ENCODE assay signal across 21 mouse cellular contexts in the genomic region with DNA sequence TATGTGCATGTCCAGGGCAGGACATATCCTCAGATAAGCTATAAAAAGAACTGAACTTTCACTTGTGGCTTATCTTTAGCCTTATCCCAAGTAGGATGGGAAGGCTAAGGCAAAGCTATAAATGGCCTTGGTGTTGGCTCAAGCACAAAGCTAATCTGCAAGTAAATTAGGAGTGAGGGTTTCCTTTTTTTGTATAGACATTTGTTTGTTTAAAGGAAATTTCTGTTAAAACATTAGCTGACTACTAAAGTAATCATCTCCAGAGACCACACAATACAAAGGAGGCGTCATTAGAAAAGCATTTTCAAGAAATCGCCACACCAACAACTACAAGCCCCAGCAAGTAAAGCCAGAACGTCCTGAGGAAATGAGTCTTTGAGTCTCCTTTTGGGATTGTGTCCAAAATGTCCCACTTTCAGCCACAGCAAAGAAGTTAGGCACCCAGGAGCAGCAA. TPM values are rescaled to one million over a fixed set of nuclear protein-coding genes. Genes with fewer than 3 reads are reported as not detected.
A peak's percentile ranks its signal among the peaks of the same experiment; 100 is the strongest.
DNase-seq lines count a peak whose midpoint lies in the region; ATAC-seq and TF ChIP-seq lines count a peak whose summit lies in the region.
"Had no signal": no experiment of that assay in that cellular context is flagged by ENCODE, and none has a peak within 500 bp of the region (broad histone marks: within the 10 kb centered on the region; RNA-seq: fewer than 3 reads in every experiment).

No protein-coding gene starts in this region.

- intact Hi-C loops in gastrocnemius, adult 2 months (cut with DNase I): loop anchor here (2.0 kb wide), 1 partner anchor 19 kb away; no protein-coding TSS in a partner anchor
- intact Hi-C loops in gastrocnemius, postnatal 36 days (cut with DNase I): no loop called here
- intact Hi-C loops in heart, postnatal 10 days (cut with DNase I): no loop called here

- 39% methylated on average over 3 of the region's 3 CpGs for WGBS in heart, embryonic 16.5 days
- 56% methylated on average over 3 of the region's 3 CpGs for WGBS in heart, embryonic 12.5 days
- 74% methylated on average over 3 of the region's 3 CpGs for WGBS in thymus, adult 2 months

- no peak for TF ChIP-seq CTCF in gastrocnemius, adult 2 months (IDR thresholded peaks at IDR 0.05)
- TF ChIP-seq CTCF in thymus, adult 2 months (IDR thresholded peaks at IDR 0.05; ENCODE audit: borderline replicate concordance, control insufficient read depth, extremely low read depth, insufficient read depth, low read length, poor library complexity): no peak

- H3K9me3 ChIP-seq in heart, embryonic 16.5 days (replicated peaks; ENCODE audit: control insufficient read depth, low read length): peaks cover 2% of the 10 kb centered on the region; the same call in 1 of the 2 replicates
- peaks cover 7% of the 10 kb centered on the region; the same call in 1 of the 2 replicates for H3K9me3 ChIP-seq in heart, embryonic 12.5 days (replicated peaks)
- H3K9me3 ChIP-seq: hindbrain, embryonic 12.5 days; kidney, embryonic 15.5 days; limb, embryonic 15.5 days; midbrain, embryonic 12.5 days had no signal

- no peak for DNase-seq in gastrocnemius, adult 2 months
- DNase-seq in gastrocnemius, postnatal 36 days: no peak
- peak; percentile 45 to 50 for DNase-seq in heart, postnatal 10 days
- DNase-seq in lung, postnatal 14 days: peak; percentile 16
- DNase-seq in thymus, adult 2 months: no peak
- DNase-seq in spleen, postnatal 4 days (ENCODE audit: low spot score in 2 of 2): no peak
- DNase-seq: adrenal gland, postnatal 14 days; cerebellum, adult 9-10 months; gastrocnemius, postnatal 14 days; left cerebral cortex, postnatal 4 days had no signal

- peaks cover 17% of the 10 kb centered on the region for H3K4me1 ChIP-seq in heart, embryonic 16.5 days (ENCODE audit: control insufficient read depth, insufficient read depth, low read length)
- H3K4me1 ChIP-seq in heart, embryonic 12.5 days (replicated peaks): peaks cover 15% of the 10 kb centered on the region
- H3K4me1 ChIP-seq in thymus, adult 2 months (replicated peaks; ENCODE audit: control insufficient read depth, insufficient read depth, low read length): no peaks in the 10 kb centered on the region
- H3K4me1 ChIP-seq: forebrain, embryonic 10.5 days; hindbrain, embryonic 12.5 days; limb, embryonic 15.5 days; midbrain, embryonic 12.5 days had no signal

- H3K27me3 ChIP-seq in heart, embryonic 16.5 days (ENCODE audit: control insufficient read depth, insufficient read depth, low read length): no peaks in the 10 kb centered on the region
- H3K27me3 ChIP-seq in heart, embryonic 12.5 days (replicated peaks): no peaks in the 10 kb centered on the region
- no peaks in the 10 kb centered on the region for H3K27me3 ChIP-seq in thymus, adult 2 months (ENCODE audit: control insufficient read depth, insufficient read depth, low read length)
- H3K27me3 ChIP-seq: kidney, embryonic 15.5 days; limb, embryonic 15.5 days had no signal

- H3K27ac ChIP-seq in gastrocnemius, adult 2 months: peak overlapping the region; percentile 9; the same call in 1 of the 2 replicates
- peak overlapping the region; percentile 46; the same call in 1 of the 2 replicates for H3K27ac ChIP-seq in heart, embryonic 16.5 days (ENCODE audit: low read length)
- no peak overlapping the region for H3K27ac ChIP-seq in heart, embryonic 12.5 days (ENCODE audit: poor library complexity, severe bottlenecking)
- H3K27ac ChIP-seq in thymus, adult 2 months (ENCODE audit: control insufficient read depth, insufficient read depth, low read length): no peak overlapping the region
- H3K27ac ChIP-seq: forebrain, embryonic 10.5 days; hindbrain, embryonic 12.5 days; kidney, embryonic 15.5 days; limb, embryonic 15.5 days; midbrain, embryonic 12.5 days; stomach, postnatal 0 days had no signal

- no peak overlapping the region for H3K9ac ChIP-seq in heart, embryonic 16.5 days (ENCODE audit: low read length)
- no peak overlapping the region for H3K9ac ChIP-seq in heart, embryonic 12.5 days
- H3K9ac ChIP-seq: hindbrain, embryonic 12.5 days; kidney, embryonic 15.5 days; limb, embryonic 15.5 days; midbrain, embryonic 12.5 days had no signal

- no peak overlapping the region for H3K4me3 ChIP-seq in gastrocnemius, adult 2 months
- H3K4me3 ChIP-seq in heart, embryonic 16.5 days (ENCODE audit: low read length): no peak overlapping the region
- no peak overlapping the region for H3K4me3 ChIP-seq in heart, embryonic 12.5 days
- H3K4me3 ChIP-seq in thymus, adult 2 months (ENCODE audit: control insufficient read depth, insufficient read depth, low read length): no peak overlapping the region
- H3K4me3 ChIP-seq: forebrain, embryonic 10.5 days; hindbrain, embryonic 12.5 days; kidney, embryonic 15.5 days; limb, embryonic 15.5 days; midbrain, embryonic 12.5 days had no signal

- TF ChIP-seq POLR2A in thymus, adult 2 months (IDR thresholded peaks at IDR 0.05; ENCODE audit: control insufficient read depth, extremely low read depth, insufficient read depth, low read length, poor library complexity): no peak

- no peaks in the 10 kb centered on the region for H3K36me3 ChIP-seq in heart, embryonic 16.5 days (ENCODE audit: control insufficient read depth, insufficient read depth)
- H3K36me3 ChIP-seq in heart, embryonic 12.5 days: no peaks in the 10 kb centered on the region
- H3K36me3 ChIP-seq in thymus, adult 2 months (ENCODE audit: control insufficient read depth, insufficient read depth, low read length): no peaks in the 10 kb centered on the region
- H3K36me3 ChIP-seq: forebrain, embryonic 10.5 days; hindbrain, embryonic 12.5 days; kidney, embryonic 15.5 days; limb, embryonic 15.5 days; midbrain, embryonic 12.5 days had no signal

- ATAC-seq in heart, embryonic 16.5 days (replicated peaks; ENCODE audit: extremely low read depth, insufficient read depth, low FRiP score): no peak
- ATAC-seq in heart, embryonic 12.5 days (ENCODE audit: insufficient number of reproducible peaks, low FRiP score): no peak
- ATAC-seq: forebrain, embryonic 16.5 days; intestine, postnatal 0 days had no signal

- H3K4me2 ChIP-seq in heart, embryonic 16.5 days (ENCODE audit: low read depth, low read length): no peak overlapping the region
- no peak overlapping the region for H3K4me2 ChIP-seq in heart, embryonic 12.5 days
- H3K4me2 ChIP-seq: hindbrain, embryonic 12.5 days; kidney, embryonic 15.5 days; limb, embryonic 15.5 days; midbrain, embryonic 12.5 days had no signal

RNA-seq across cellular contexts. Expression of gene Lrp6, which starts 8.6 kb away (rescaled TPM):
- 10 to 100 TPM; 45.0 to 46.7 TPM for total RNA-seq in gastrocnemius, adult 2 months (2021)
- 10 to 100 TPM; 36.1 to 41.5 TPM for total RNA-seq in gastrocnemius, postnatal 36 days (2021)
- 19.6 and 21.1 TPM in 2 replicates for polyA plus RNA-seq in heart, embryonic 16.5 days (2015; fragmentation: Nextera tagmentation; extraction: Ambion mirVana)
- 22.3 and 26.9 TPM in 2 replicates for polyA plus RNA-seq in heart, embryonic 12.5 days (2016; fragmentation: Nextera tagmentation; extraction: Ambion mirVana)
- 10 to 100 TPM; 53.4 to 57.0 TPM for total RNA-seq in heart, postnatal 10 days (2021)
- polyA plus RNA-seq in thymus, adult 2 months (2012; rRNA removed): 28.3 and 33.8 TPM in 2 replicates

RNA-seq across cellular contexts. Expression of gene Mansc1, which starts 57.0 kb away (rescaled TPM):
- total RNA-seq in gastrocnemius, adult 2 months (2021): 1 to 10 TPM in 1 of 2 experiments, under 1 TPM in 1; 0.98 to 1.1 TPM
- total RNA-seq in gastrocnemius, postnatal 36 days (2021): 1 to 10 TPM in 1 of 2 experiments, under 1 TPM in 1; 0.96 to 1.1 TPM
- polyA plus RNA-seq in heart, embryonic 16.5 days (2015; fragmentation: Nextera tagmentation; extraction: Ambion mirVana): 5.8 and 8.0 TPM in 2 replicates
- polyA plus RNA-seq in heart, embryonic 12.5 days (2016; fragmentation: Nextera tagmentation; extraction: Ambion mirVana): 6.9 and 7.1 TPM in 2 replicates
- total RNA-seq in heart, postnatal 10 days (2021): 1 to 10 TPM; 7.0 to 9.8 TPM
- polyA plus RNA-seq in thymus, adult 2 months (2012; rRNA removed): 3.4 and 3.9 TPM in 2 replicates
- total RNA-seq: neutrophil, adult 5-6 weeks had no signal

Comparison
In these comparisons a context has a peak if more than half of its experiments do, and no peak if none do; other contexts are left out.
1. H3K27ac ChIP-seq: peak in gastrocnemius, adult 2 months (single experiment) and heart, embryonic 16.5 days (single experiment); none in heart, embryonic 12.5 days (single experiment) and thymus, adult 2 months (single experiment).
2. DNase-seq: peak in heart, postnatal 10 days (2 of 2) and lung, postnatal 14 days (single experiment); none in gastrocnemius, adult 2 months (single experiment), gastrocnemius, postnatal 36 days (0 of 2), thymus, adult 2 months (single experiment) and spleen, postnatal 4 days (0 of 2).